Mouse (Mus musculus) CD4-positive, CD25-positive, alpha-beta regulatory T cell, adult 2 months (primary cell): ENCODE data around the gene Hoxd11.

Experiments used
- DNase-seq: peaks from one replicate; pipeline ENCODE4 v3.0.0-alpha.2; 2012; ENCODE audit warnings: low read depth, low spot score

The Hoxd11 gene

DNA sequence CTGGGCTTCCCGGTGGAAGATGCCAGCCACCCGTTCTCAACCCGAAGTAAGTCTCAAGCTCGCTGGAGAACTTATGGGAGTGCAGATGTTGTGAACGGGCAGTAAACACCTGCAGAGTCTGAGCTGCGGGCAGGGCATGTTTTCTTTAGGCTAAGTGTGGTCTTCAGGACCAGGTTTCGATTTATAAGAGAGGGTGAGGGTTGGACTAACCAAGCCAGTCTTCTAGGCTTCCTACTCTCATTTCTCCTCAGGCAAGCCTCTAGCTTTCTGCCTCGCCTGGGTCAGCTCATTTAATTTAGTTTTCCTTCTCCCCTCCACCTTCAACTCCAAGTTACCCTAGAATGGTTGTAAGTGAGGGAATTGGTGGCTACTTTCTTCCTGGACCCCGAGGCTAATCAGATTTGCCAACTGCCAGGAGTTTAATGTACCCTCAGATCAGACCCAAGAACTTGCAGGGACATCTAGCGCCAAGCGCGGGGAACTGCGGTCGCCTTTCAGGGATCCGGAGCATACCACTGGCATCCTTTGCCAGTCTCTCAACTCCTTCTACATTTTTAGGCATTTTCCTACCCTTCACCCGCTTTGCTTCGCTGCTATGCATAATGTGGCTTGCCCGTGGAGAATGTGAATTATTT, 15.9 kb upstream of the Hoxd11 start:
- no peak for DNase-seq

DNA sequence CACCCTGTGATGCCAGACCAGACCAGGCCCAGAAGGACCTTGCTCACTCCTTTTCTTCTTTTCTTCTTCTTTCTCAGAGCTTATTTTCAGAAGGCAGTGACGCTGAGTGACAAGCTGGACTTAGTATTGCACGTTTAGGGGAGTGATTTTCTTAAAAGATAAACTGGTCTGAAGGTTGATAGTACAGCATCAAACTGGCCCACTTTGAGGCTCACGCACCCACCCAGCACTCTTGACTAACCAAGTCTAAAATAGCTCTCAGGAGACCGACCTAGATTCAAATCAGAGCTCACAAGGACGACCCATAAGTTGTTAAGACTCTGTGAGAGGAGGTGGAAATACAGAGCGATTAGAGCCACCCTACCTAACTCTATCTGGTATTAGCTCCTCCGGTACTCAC, 12.9 kb upstream of the Hoxd11 start:
- no peak for DNase-seq

DNA sequence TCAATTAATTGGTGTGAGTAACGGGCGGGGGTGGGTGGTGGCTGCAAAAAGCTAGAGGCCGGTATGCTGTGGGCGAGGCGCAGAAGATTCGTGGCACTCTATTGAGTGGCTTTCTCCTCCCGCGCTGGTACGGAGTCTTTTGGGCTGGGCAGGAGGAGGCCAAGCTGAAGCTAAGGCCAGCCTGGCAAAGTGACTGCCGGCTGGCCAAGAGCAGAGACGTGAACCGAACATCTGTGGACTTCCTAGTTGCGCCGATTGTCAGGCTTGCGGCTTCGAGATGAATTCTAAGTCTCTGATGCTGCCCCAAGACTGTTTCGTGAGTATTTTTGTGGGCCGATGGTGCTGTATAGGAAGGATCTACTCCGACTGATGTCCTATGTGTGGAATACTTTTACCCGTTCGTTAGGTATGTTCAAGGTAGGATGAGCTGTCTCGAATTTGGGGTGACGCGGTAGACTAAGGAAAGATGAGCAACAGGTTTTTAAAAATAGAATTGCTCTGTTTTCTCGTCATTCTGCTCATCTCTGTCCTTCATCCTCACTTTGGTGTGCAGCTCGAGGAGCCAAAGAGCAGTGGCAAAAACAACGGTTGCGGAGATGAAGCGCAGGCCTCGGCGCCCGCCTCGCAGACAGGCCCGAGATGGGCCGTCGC, 12.0 kb upstream of the Hoxd11 start:
- DNase-seq = no peak

DNA sequence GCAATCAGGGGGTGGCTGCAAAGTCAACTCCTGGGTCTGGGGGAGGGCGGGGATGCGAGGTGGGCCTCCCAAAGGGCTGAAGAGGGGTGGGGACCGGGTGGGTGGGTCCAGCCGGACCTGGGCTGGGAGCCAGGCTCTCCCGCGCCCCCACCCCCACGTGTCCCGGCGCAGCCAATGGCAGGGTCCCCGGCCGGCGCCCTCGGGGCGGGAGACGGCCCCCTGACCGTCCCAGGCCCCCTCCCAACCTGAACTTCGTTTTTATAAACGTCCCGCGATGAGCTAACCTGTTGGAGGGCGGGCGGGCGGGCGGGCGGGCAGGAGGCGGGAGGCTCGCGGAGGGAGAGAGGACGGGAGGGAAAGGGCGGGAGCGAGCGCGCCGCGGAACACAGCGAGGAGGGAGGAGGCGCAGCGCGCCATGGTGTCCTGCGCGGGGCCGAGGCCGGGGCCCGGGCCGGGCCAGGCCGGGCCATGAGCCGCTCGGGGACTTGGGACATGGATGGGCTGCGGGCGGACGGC, 11.5 kb upstream of the Hoxd11 start, which contains the start of gene Hoxd13:
Hoxd13 (plus strand) TSS at position 469 of the 516 bp plus-strand sequence.
- no peak for DNase-seq

DNA sequence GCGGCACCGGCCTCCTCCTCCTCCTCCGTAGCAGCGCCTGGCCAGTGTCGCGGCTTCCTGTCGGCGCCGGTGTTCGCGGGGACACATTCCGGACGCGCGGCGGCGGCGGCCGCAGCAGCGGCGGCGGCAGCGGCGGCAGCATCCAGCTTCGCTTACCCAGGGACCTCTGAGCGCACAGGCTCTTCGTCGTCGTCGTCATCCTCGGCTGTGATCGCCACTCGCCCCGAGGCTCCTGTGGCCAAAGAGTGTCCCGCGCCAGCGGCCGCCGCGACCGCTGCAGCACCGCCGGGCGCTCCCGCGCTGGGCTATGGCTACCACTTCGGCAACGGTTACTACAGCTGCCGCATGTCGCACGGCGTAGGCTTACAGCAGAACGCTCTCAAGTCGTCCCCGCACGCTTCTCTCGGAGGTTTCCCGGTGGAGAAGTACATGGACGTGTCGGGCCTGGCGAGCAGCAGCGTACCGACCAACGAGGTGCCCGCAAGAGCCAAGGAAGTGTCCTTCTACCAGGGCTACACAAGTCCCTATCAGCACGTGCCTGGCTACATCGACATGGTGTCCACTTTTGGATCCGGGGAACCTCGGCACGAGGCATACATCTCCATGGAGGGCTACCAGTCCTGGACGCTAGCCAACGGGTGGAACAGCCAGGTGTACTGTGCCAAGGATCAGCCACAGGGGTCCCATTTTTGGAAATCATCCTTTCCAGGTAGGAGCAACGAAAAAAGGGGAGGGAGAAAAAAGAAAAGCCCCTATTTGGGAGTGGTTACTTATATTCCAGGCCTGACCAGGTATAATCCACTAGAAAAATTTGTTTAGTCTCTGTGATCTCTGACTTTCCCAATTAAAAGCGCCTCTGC, 10.8 kb upstream of the Hoxd11 start:
- no peak for DNase-seq

DNA sequence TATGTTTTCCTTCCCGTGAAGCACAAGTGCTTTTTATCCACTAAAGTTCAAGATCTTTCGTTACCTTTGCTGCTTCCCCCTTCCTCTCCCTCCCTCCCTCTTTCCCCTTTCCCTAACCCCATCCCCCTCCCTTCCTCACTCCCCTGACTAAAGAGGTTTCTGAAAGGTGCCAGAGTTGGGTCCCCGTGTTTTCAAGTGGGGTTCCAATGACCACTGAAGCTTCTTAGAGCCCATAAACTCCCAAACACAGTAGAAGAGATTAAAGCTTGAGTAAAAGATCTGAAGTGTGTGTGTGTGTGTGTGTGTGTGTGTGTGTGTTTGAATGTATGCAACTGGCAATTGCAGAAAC, 10.2 kb upstream of the Hoxd11 start:
- no peak for DNase-seq

DNA sequence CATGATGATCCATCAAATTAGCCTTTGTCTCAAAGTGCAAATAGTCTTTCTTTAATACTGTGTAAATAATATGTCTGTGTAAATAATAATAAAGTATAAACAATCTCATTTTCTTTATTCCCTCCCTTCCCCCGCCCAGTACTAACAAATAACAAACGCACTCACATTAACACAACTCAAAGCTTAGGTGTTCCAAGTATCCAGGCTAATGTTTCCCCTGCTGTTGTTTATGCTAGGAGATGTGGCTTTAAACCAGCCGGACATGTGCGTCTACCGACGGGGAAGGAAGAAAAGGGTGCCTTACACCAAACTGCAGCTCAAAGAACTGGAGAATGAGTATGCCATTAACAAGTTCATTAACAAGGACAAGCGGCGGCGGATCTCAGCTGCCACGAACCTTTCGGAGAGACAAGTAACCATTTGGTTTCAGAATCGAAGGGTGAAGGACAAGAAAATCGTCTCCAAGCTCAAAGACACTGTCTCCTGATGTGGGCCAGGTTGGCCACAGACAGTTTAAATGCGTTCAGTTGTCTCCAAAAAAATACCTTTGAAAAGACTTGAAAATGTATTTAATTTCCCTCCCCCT, 9.6 kb upstream of the Hoxd11 start:
- no peak for DNase-seq

DNA sequence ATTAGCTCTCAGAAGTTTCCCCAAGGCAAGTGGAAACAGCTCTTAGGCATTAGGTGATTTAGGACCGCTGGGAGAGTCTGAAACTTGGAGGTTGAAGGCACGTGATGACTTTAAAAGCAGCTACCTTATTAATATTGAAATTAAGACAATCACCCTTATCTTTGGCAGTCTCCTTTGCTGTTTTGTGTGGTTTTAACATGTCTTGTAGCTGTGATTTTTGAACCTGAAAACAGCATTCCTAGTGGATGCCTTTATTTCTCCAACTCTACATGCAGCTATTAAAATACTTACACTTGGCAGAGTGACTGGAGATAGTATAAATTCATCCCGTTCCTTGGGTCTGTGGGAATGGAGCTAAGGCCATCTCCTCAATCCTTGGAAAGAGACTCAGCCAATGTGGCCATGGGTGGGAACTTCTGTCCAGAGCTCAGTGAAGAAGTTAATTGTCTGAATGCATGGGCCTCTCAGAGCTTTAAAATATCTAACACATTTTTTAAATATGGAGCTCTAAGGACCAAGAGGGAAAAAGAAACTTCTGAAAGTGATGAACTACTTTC, 8.6 kb upstream of the Hoxd11 start:
- DNase-seq = no peak

DNA sequence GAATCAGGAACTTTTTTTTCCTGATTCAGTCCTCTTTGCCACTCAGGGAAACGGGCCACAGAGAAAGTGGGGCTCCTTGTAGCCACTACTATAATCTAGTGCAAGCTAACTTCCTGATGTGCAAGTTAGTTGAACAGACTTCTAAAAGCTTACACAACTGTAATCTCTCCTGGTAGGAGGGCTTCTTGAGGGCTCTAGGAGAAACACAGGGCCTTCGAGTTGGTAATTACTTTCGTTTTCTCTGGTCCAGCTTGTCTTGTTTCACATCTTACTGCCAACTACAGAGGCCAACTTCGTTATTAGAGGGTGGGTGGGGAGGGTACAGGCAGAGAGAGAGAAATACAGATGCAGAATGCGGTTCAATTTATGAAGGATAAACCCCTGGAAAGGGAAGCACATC, 7.5 kb upstream of the Hoxd11 start:
- no peak for DNase-seq

DNA sequence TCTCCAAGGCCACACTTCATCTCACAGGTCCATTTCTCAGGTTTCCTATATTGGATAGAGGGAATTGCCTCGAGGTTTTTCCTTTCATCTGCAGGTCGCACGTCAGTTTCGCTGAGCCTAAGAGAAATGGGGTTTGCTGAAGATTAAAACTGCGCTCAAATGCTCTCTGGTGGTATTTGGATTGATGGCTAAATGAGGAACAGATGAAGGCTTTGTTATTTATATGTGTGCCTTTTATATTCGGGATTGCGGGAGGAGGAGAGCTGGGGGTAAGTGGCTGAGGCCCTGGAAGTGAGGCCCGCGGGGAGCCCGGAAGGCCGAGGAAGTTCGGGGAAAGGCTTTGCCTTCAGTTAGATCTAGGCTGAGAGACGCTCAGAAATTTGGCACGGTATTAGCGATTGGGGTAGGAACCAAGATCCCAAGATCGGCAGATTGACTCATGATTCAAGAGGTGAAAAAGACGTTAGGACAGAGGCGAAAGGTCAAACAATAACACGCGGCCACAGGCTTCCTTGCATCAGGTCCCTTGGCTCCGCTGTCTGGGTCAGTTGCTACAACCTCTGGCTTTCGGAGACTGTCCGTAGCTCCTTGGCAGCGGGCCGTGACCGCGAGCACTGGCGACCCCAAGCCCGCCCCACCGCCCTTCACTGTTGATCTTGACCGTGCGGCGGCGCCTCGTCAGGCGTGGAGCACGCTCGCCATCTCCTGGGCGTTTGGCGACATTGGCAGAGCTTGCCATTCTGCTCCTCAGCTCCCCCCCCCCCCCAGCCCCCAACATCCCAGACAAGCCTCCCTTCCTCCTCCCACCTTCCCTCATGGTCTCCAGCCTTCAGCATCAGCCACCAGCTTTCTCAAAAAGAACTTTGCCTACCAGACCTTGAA, 6.6 kb upstream of the Hoxd11 start:
- peak; percentile 81 for DNase-seq

DNA sequence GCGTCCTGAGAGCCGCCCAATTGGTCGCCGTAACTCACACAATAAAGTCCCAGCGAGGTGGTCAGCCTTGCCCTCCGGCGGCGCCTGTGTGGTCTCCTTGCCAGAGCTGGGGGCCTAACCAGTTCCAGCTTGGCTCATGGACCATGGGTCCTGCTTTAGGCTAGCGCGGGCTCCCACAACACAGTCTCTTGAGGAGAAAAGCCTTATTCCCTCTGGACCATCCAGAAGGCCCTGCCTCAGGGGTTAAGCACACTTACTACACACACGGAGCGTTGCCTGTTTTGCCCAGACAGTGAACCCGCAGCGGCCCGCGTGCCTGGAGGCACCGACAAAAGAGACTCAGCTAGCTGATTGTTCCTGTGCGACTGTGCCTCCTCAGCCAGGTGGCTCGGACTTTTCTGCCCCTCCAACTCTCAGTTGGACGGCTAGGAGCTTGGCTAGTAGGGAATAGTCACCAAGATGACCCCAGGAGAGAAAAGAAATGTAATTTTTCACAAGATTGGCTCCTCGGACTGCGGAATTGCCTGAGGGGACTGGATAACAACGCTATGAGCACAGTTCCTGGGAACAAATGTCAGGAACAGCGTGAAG, 5.4 kb upstream of the Hoxd11 start:
- no peak for DNase-seq

DNA sequence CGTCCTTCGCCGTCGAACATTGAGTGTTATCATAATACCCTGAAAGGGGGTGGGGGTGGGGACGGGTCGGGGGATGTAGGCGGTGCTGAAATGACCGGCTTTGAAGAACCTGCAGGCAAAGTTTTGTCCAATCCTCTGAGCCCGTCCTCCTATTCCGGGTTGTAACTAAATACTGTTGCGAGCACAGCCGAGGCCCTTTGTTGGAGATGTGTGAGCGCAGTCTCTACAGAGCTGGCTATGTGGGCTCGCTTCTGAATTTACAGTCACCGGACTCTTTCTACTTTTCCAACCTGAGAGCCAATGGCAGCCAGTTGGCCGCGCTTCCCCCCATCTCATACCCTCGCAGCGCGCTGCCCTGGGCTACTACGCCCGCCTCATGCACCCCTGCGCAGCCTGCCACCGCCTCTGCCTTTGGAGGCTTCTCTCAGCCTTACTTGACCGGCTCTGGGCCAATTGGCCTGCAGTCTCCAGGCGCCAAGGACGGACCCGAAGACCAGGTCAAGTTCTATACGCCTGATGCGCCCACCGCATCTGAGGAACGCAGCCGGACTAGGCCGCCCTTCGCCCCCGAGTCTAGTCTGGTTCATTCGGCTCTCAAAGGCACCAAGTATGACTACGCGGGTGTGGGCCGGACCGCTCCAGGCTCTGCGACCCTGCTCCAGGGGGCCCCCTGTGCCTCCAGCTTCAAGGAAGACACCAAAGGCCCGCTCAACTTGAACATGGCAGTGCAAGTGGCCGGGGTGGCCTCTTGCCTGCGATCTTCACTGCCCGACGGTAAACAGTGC, 4.3 kb upstream of the Hoxd11 start, which contains the start of gene Hoxd12:
Hoxd12 (plus strand) TSS at position 133 of the 785 bp plus-strand sequence.
- DNase-seq = no peak

DNA sequence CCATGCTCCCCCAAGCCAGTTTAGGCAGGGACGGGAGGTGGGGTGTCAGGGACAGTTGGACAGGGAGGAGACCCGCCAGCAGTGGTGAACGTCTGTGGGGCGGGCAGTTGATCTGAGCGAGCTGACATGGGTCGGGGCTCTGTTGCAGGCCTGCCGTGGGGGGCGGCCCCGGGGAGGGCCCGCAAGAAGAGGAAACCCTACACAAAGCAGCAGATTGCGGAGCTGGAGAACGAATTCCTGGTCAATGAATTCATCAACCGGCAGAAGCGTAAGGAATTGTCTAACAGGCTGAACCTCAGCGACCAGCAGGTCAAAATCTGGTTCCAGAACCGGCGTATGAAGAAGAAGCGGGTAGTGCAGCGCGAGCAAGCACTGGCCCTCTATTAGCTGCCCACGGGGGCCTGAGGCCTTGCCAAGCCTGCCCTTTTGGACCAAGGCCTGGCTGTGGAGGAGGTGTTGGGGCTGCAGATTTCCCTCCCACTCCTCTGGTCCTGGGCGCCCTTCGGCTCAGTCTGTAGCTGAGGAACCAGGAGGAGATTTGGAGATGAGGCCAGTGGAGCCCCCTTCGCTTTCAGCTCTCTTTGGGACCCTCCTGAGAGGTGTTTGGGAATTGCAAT, 3.6 kb upstream of the Hoxd11 start:
- no peak for DNase-seq

DNA sequence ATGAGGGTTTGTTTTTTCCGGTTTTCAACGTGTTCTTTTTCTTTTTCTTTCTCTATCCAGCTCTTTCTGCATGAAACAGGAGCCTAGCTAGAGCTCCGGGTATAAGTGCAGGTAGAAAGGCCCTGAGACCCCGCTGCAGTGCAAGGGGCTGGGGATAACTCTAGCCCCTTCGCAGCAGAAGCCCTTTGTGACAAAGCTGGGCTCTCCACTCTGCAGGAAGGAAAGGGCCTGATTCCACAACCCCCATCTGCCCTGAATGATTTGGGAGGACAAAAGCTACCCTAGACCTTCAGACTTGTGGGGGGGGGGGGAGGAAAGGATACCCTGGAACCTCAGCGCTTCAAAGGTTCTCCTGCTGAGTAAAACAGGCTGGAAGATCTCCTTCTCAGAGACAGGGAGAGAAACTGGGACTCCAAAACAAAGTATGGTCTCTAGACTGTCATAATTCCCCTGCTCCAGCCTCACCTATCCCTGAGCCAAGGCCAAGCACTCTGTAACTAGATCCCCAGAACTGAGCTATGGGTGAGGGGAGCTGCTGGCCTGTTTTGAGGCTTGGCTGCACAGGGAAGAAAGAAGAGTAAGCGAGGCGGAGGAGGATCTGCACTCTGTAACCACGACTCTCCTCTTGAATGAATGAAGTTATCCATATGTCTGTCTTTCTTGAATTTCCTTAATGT, 2.8 kb upstream of the Hoxd11 start:
- no peak for DNase-seq

DNA sequence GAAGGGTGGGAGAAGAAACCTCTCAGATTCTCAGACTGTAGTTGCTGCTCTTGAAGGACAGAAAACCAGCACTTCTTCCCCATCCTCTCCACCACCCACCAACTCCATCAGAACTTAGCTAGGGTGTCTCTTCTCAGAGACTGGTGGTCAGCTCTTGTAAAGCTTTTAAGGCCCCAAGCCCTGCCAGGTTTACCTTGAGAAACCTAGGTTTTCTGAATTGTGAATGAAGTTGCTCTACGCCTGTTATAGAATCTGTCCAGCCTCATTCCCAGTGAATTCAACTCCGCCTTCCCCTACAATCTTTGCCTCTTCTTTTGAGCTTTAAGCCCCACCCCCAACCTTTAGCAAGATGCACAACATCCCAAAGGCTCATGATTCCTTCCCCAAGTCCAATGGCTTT, 2.3 kb upstream of the Hoxd11 start:
- DNase-seq = no peak

DNA sequence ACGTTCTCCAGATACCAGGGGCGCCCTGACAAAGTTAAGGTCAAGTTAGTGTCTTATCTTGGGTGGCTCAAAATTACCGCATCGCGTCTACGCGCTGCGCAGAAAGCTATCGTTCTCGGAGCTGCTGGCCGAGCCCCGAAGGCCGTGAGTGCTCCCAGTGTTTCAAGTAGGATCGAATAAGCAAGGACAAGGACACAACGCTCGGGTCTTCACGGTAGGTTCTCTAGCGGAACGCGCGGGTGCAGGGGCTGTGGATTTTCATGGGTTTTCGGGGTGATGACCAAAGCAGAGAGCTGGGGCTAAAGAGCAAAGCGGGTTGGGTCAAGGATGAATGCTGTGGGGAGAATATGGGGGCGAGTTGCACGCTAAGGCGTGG, 227 bp downstream of the Hoxd11 start:
- no peak for DNase-seq

DNA sequence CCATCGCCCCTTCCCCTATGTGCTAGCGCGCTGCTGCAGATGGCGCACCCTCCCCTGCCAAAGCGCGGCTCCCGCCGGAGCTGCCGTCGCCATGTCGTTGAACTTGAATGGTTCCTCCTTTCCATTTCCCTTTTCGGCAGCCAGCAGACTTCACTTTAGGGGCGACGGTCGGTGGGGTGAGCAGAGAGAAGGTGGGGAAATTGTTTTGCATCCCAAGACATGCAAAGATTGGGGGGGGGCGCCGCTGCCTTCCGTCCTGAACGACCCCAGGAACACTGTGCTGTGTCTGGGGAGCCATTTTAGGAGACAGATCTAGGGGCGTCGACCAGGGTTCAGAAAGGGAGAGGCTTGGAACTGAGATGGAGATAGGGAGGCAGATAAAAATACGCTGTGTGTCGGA, 623 bp downstream of the Hoxd11 start:
- no peak for DNase-seq

DNA sequence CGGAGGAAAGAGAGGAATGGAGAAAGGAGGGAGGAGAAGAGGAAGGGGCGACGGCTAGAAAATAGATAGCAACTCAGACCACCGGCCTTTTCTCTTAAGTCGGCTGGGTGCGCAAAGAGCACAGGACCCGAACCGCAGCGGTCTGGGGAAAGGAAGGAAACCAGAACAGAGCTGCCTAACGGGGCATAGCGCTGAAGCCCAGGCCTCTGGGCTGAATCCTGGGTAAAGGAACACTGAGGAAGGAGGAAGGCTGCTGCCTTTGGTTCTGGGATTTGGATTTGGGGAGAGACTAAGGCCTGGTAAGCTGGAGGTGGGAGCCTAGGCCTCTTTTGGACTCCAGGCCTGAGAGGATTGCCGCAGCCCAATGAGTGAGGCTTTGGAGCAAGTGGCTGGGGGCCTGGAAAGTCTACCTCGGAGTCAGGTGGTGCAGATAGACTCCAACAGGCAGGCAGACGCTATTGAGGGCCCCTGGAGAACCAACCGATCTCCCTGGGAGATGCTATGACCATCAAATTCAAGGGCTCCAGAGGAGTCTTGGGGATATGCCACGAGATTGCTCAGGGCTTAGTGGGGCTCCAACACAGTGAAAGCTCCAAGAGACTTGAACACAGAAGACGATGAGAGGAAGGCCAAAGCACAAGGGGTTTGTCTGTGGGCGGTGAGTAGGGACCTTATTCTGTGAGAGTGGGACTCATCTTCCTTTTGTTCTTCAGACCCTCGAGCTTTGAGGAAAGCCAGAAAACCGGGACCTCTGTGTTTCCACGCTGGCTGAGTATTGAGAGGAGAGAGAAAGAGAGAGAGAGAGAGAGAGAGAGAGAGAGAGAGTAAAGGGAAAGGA, 1.4 kb downstream of the Hoxd11 start:
- DNase-seq = no peak
